Mouse (Mus musculus): ENCODE results near the gene Agbl5.

Agbl5 gene

GRCm38 (mm10) chr5:30887858-30888336 lies 597 bp upstream of the Agbl5 start:
- peak; percentile 93 for DNase-seq

DNA sequence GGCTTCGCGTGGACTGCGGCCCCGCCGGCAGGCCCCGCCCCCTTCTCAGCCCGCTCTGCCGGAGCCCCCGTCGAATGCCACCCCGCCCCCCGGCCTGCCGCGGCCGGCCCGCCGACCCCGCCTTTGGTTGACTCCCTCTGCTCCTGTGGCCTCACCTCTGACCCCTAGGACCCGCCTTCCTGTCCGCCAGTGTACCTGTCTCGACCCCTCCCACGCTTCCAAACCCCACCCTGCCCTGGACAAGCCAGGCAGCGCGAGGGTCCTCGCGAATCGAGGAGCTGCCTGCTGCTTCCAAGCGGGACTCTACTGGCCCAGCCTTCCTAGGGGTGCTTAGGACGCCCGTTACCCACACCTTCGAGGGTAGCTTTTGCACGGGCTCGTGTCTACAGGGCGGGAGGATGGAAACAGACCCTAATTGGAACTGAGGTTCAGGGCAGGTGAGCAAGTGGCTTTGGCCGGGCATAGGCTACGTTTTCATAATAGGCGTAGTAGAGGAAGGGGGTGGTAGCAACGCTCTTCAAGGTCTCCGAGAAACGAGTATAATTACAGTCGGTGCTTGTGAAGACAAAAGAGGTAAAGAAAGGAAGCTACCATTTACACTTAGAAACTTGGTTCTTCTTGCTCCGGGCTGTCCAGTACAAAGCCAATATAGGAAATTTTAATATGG lies 727 bp downstream of the Agbl5 start:
- DNase-seq = peak; percentile 68 to 73

DNA sequence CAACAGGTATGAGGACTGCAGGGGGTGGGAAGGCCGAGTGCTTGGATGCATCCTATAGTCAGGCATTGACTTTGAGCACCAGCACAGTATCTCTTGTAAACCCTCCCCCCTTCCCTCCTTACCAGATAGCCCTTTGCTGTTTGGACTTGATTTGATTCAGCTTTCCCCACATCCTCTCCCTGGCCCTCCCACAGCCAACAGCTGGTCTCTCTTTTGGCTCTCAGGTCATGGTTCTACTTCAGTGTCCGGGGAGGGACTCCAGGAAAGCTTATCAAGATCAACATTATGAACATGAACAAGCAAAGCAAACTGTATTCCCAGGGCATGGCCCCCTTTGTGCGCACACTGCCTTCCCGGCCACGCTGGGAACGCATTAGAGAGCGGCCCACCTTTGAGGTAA lies 1.9 kb downstream of the Agbl5 start:
- DNase-seq = no peak

GRCm38 (mm10) chr5:30901860-30902259 lies 13.4 kb downstream of the Agbl5 start:
- no peak for DNase-seq

DNA sequence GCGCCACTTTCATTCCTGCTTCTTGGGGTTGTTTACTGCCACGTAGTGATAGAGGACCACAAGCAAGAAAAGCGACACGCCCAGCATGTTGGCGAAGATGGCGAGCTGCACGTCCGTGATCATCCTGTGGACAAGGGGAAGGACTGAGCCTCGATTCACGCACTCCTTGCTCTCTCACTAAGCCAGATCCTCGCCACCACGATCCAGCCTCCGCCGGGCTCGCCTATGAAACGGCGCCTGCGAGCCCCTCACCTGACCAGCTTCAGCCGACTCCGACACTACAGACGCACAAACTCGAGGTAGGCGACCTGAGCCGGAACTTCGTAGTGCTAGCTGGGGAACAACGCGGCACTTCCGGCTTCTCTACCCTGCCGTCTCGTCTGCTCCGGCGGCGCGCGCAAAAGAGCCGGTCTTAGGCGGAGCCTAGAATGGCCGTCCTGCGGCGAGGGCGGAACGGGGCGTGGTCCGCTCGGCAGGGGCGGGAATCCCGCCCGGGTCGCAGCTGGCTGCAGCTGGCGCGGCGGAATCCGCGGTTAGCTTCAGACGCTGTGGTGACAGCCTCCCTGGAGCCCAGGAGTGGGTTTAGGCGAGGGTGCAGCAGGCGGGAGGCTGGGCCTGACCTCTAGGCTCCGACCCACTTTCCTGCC lies 19.0 kb downstream of the Agbl5 start, which contains the start of gene Ost4:
Gene Ost4 (minus strand): TSS at position 376 of the 647 bp plus-strand sequence.
- DNase-seq = peak; percentile 98

- no peak for DNase-seq
Observed at GRCm38 (mm10) chr5:30908426-30909299, 20.2 kb downstream of the Agbl5 start.

DNA sequence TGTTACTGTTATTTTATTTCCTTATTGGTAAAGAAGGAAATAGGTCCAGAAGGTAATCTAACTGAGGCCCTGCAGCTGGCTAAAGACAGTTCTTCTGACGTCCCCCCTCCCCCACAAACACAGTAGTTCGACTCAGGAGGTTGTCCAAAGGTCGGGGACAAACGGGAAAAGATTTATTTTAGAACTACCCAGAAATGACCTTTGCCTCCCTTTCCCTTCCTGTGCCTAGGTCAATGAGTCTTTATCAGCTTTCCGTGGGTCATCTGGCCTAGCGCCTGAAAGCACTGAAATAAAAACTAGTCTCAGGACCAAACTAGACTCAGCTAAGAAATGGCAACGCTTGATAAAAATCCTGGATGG lies 20.8 kb downstream of the Agbl5 start:
- no peak for DNase-seq

DNA sequence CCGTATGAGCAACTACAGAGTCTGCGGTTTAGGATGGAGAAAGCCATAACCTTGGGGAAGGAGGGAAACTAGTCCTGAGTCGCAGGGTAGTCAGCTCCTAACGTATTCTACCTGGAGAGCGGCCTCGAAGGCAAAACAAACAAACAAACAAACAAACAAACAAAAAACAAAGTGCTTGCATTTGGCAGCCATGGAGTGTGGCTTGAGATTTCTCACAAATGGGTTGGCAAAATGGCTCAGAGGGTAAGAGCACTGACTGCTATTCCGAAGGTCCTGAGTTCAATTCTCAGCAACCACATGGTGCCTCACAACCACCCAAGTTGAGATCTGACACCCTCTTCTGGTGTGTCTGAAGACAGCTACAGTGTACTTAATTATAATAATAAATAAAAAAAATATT lies 21.4 kb downstream of the Agbl5 start:
- DNase-seq = no peak

DNA sequence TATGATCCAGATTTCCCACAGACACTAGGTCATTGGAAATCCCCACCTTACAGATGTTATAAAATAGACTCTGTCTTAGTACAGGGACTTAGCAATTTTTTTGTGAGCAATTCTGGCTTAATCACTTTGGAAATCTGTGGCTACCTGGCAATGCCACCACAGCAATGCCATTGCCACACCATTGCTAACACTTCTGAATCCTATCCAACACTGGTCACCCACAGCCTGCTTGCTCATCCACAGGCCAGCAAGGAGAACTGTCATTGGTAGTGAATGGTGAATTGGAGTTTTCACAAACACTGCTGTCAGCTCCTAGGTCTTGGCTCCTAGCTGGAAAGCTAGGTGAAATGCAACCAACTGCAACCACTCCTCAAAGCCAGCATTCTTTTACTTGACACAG lies 22.0 kb downstream of the Agbl5 start:
- DNase-seq = no peak

DNA sequence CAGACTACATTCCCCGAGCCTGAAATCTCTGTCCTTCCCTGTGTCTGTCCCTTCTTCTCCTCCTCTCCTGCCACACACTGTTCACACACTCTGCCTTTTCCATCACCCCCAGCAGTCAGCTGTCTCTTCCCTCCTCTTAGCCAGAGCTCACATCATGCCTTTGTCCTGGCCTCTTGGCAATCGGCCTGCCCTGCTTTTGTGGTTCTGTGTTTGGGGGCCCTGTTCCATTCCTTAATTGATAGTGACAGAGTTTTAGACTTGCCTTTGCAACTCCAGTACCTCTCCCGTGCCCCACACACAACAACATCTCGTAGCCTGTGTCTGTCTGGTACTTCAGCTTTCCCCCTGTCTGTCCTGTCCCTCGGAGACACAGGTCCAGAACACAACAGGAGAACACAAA lies 23.7 kb downstream of the Agbl5 start:
- no peak for DNase-seq

GRCm38 (mm10) chr5:30913060-30913841 lies 24.8 kb downstream of the Agbl5 start, which contains the start of gene Emilin1:
Gene Emilin1, plus strand, starts transcription at chr5:30913402.
- DNase-seq = peak; percentile 65 to 78

- DNase-seq = no peak
Observed at GRCm38 (mm10) chr5:30914101-30914635, 25.7 kb downstream of the Agbl5 start.

- no peak for DNase-seq
Observed at GRCm38 (mm10) chr5:30914849-30915248, 26.4 kb downstream of the Agbl5 start.

GRCm38 (mm10) chr5:30915456-30915855 lies 27.0 kb downstream of the Agbl5 start:
- DNase-seq = no peak

GRCm38 (mm10) chr5:30915974-30916433 lies 27.5 kb downstream of the Agbl5 start:
- peak; percentile 94 to 96 for DNase-seq

DNA sequence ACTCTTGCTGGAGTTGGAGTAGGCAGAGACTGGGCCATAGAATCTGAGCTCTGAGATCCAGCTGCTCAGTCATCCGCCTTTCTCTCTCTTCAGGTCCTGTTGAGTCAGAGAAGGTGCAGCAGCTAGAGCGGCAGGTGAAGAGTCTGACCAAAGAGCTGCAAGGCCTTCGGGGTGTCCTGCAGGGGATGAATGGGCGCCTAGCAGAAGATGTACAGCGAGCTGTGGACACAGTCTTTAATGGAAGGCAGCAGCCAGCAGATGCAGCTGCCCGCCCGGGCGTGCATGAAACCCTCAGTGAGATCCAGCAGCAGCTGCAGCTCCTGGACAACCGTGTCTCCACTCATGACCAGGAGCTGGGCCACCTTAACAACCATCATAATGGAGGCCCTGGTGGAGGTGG lies 28.3 kb downstream of the Agbl5 start:
- DNase-seq = no peak

GRCm38 (mm10) chr5:30917348-30917747 lies 28.9 kb downstream of the Agbl5 start:
- DNase-seq = no peak

- DNase-seq = no peak
Observed at GRCm38 (mm10) chr5:30917891-30918670, 29.6 kb downstream of the Agbl5 start.

GRCm38 (mm10) chr5:30918691-30919090 lies 30.2 kb downstream of the Agbl5 start:
- no peak for DNase-seq

- no peak for DNase-seq
Observed at GRCm38 (mm10) chr5:30919831-30920614, 31.5 kb downstream of the Agbl5 start.
